Mouse (Mus musculus) ovary, adult 18-20 months (tissue): Measurements from ENCODE around the gene Tmem245.
A peak's percentile ranks its signal among the peaks of the same experiment; 100 is the strongest.

Source experiments
- DNase-seq: peaks from one replicate; pipeline ENCODE4 v3.0.0; 2022; ENCODE audit warnings: low spot score, mixed read lengths

The Tmem245 gene

DNA sequence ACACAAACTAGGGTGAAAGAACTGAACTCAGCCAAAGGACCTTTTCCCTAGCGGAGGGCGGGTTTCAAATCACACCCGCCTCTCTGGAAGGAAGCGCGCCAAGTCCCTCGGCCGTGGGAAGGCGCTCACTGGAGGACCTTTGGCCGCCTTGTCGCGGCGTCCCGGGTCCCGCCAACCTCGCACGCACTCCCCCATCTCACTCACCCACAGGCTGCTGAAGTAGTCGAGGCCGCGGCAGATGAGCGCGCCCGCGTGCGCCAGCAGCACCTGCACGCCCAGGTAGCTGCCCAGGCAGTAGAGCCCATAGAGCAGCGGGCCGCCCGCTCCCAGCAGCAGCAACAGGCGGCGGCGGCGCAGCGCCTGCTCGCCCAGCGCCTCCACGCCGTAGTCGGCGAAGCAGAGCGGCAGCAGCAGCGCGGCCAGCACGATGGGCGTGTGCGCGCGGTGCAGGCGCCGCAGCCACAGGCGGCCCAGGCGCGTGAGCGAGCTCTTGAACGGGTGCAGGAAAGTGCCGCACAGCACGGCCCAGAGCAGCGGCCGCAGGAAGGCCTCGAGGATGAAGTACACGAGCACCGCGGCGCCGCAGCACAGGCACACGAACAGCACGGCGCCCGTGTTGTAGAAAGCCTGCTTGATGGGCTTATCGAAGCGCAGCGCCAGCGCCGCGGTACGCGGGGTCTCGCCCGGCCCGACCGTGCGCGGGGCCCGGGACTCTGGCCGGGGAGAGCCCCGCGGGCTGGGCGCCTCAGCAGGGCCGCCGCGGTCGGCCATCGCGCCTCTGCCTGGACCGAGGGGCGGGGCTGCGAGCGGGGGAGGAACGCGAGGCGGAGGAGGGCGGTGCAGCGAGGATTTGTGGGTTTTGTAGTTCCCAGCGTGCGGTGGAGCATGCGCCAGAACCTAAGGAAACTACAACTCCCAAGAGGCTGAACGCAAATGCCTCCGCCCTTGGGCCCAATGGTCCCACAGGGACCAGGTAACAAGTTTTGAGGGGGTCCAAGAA is at the start of gene Tmem245:
Gene Tmem245 (minus strand): TSS at position 797 of the 1,000 bp plus-strand sequence.
- peak; percentile 90 for DNase-seq

- no peak for DNase-seq
Measured at GRCm38 (mm10) chr4:56993331-56993730, 46.1 kb upstream of the Tmem245 start.

DNA sequence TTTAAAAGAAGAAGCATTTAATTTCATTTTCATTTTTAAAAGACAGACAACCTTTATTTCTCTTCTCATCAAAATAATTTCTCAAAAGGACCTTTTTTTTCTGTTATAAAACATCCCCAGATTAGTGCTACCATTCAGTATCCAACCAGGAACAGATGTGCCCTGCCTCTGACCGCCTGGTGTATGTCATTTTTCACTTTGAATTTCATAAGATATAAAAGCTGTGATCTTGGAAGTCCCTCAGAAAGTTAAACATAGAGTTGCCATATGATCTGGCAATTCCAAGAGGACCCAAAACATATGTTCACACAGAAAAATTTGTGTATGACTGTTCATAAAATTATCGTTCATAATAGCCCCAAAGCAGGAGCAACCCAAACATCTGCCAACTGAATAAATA is 44.7 kb upstream of the Tmem245 start:
- no peak for DNase-seq

DNA sequence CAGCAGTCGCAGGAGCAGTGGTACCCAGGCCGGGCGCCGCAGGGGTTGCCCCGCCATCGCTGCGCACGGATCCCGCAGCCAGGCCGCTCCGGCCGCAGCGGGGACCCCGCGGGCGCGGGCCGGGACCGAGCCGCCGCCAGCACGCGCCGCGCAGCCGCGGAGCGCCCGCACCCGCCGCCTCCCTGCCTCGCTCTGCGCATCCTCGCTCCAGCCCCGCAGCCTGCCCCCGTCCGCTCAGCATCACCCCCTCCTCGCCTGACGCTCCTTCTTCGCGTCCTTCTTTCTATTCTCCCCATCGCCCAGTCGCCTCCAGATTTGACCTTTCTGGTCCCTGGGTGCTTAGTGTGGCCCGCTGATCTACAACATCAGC is 43.0 kb upstream of the Tmem245 start, which contains the start of gene Frrs1l:
Gene Frrs1l (minus strand): TSS at position 177 of the 370 bp plus-strand sequence.
- DNase-seq = no peak

DNA sequence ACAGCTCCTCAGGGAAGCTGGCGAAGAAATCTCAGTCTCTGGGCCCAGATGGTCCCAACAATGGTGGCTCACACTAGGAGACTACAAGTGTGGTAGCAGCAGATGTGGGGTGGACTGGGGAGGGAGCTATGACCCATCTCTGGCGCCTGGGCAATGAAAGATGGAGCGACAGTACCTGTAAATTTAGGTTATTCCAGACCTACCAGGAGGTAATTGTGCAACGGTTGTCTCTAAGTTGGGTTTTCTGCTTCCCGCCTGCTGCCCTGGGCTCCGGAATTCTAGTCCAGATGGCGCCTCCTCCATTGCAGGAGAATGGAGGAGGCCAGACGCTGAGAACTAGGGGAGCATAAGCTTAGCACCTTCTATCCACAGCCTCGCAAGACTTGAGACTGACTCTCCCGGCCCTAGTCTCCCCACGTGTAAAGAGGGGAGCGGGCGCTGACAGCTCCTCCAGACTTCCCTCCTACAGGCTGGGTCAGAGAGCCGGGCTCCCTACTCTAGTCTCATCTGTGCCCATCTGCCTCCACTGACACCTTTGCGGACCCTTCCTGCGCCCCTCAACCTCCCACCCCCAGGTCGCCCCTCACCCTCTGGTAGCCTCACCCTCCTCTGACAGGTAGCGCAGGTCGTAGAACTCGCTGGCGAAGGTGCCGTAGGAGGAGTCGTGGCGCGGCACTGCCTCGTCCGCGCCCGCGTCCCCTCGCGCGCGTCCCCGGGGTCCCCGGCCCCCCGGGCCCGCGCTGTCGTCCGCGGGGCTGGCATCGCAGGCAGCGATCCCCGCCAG is 42.4 kb upstream of the Tmem245 start:
- DNase-seq = no peak

DNA sequence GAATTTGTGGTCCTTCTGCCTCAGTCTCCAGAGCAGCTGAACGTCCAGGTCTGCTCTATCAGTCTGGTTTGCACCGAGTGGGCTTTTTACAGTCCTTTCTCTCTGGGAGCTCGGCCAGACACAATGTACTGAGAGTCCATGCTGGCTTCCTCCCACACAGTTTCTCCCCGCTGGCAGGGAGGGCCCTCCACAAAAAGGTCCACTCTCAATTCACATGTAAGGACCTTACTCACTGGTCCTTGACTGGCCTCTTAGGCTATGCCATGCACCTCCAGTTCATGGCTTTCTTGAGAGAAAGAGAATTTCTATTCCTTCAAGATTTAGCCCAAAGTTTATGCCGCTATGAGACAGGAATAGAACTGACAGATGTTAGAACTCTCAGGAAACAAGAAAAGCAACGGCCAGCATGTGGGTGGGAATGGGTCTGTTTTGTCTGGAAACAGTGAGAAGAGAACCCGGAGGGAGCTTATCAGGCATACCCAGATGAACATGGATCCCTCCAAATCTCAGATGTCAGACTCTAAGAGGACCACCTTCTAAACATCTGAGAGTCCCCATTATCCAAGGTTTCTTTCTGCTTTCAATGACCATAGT is 18.4 kb upstream of the Tmem245 start:
- peak; percentile 21 for DNase-seq

DNA sequence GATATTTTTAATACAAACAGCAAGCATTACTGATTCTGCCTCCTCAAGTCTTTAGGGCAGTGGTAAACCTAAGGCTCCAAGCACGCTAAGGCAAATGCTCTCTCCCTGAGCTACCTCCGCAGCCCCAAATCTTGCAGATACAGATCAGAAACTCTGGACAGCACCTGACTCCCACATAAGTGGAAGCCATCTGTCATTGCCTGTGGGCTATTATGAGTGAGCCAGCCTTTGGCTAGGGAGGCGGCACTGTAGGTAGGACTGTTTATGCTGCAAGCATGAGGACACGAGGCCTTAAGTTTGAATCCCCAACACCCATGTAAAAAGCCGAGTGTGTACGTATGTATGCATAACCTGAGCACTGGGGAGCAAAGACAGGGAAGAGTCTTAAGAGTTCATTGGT is 16.4 kb upstream of the Tmem245 start:
- no peak for DNase-seq

- no peak for DNase-seq
Measured at GRCm38 (mm10) chr4:56961320-56961925, 14.2 kb upstream of the Tmem245 start.

GRCm38 (mm10) chr4:56957518-56957917 is 10.3 kb upstream of the Tmem245 start:
- no peak for DNase-seq

DNA sequence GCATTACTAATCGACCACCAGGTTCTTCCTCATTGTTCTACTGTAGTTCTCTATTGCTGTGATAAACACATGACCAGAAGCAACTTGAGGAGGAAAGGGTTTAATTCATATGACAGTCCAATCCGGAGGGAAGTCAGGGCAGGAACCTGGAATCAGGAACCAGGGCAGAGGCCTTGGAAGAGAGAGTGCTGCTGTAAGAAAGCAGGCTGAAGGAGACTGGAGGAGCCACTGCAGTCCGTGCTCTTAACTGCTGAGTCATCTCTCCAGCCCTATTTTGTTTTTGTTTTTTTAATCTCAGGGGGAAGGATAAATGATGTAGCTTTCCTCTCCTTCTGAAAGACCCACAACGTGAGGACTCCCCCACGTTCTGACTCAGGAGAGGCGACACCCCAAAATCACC is 6.0 kb upstream of the Tmem245 start:
- no peak for DNase-seq

DNA sequence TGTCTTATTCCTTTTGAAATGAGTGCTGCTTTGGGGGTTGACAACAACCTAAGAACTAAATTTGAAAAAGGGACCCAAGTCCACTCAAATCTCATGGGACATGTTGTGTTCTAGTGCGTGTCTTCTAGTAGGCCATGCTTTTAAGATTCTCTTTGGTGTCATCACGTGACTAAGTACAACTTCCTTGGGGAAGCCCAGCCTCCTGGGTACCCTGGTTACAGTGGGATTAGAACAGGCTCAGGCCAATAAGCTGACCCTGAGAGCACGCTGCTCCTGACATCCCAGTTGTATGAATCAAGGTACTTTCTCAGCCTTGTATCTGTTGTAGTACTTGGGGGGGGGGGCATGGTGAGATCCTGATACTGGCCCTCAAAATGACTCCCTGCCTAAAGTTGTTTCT is 4.5 kb upstream of the Tmem245 start:
- DNase-seq = no peak

DNA sequence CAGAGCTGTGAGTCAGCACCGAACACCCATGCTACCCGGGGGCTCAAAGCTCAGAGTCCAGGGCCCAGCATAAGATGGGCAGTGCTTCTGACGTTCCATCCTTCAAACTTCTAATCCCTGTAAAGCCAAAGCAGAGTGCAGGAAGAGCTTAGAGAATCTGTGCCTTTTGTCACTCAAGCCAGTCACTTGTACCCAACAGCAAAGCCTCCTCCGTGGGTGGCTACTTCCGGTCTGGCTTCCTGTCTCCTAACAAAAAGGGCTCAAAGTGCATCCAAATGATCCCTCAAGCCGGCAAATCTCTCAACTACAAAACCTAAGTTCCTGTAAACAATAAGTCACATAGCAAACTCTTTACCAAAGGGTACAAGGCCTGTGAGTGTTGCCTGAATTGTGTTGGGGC is 2.3 kb upstream of the Tmem245 start:
- DNase-seq = no peak

DNA sequence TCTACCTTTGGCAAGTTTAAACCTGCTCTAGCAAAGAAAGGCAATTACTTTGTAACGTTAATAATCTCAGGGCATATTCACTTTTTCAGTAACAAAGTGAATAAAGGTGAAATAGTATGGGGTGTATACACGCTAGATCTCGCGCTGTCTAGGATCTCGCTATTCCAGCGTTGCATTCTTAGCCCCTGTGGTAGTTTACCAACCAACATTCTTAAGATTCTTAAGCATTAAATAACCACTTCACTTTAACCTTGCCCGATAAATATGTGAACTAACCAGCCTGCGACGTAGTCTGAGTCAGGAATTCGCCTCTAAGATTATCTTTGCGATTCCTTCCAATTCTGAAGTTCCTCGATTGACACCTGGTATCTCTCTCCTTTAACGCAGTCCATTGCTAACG is 1.1 kb downstream of the Tmem245 start:
- no peak for DNase-seq

DNA sequence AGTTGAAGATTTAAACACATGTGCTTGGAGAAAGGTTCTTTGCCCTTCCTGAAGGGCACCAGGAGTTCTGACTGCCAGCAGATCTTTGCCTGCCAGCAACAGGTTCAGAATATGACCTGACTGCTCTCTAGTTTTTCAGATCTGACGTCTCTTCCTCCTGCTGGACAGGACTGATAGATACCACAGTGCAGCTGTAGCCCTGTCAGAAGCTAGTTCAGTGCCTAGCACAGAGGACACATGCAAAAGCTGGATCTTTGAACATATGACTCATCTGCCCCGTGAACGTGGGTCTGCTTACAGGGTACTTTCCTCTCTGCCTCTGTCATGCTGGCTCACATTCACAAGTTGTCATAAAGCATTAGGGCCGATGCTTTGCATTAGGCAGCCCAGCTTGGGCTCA is 3.0 kb downstream of the Tmem245 start:
- no peak for DNase-seq

GRCm38 (mm10) chr4:56943258-56943657 is 4.0 kb downstream of the Tmem245 start:
- DNase-seq = no peak

DNA sequence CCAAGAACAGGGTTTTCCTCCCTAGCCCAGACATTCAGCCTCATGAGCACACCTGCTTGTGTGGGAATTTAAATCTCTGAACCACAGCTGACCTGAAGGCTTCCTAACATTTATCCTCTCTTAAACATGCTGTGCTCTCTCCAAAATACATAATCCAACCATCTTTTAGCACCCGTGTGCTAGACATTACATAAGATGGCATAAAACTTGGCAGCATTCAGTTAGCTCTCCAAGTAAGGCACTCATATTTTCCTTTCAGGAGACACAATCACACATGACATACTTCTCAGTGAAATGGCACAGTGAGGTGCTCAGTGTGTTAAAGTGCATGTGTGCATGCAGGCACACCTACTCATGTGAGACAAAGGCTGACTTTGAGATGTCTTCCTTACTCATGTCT is 4.7 kb downstream of the Tmem245 start:
- DNase-seq = no peak

DNA sequence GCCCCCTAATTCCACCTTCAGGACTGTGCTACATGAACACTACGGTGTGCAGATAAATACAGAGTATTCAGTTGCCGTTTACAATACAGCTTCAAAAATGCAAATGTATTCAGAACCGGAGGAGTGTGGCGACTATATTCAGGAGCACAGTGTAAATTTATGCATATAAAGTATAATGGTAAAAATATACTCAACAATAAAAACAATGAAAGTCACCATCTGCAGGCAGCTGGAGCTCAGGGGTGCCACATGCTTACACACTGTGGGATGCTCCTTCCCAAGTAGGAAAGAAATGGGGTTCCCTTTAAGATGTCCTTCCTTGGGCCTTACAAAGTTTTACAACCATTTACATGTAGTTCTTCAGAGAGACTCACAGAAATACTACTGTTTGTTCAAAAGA is 5.8 kb downstream of the Tmem245 start:
- no peak for DNase-seq

GRCm38 (mm10) chr4:56937136-56937535 is 10.1 kb downstream of the Tmem245 start:
- no peak for DNase-seq

DNA sequence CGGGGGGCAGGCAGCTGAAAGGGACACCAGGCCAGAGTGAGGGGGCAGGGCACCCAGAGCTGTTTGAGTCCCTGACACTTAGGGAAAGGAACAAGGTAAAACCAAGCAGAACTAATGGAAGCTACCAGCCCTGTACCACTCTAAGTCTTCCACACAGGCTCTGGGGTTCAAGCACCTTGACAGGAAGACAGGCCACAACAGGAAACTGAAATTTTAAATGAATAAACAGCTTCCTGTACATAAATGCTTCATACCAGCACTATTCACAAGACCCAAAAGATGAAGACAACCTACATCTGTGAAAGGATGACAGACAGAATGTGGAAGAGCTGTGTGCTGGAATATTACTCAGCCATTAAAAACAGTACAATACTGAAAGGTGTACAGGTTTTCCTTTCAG is 11.9 kb downstream of the Tmem245 start:
- DNase-seq = no peak

DNA sequence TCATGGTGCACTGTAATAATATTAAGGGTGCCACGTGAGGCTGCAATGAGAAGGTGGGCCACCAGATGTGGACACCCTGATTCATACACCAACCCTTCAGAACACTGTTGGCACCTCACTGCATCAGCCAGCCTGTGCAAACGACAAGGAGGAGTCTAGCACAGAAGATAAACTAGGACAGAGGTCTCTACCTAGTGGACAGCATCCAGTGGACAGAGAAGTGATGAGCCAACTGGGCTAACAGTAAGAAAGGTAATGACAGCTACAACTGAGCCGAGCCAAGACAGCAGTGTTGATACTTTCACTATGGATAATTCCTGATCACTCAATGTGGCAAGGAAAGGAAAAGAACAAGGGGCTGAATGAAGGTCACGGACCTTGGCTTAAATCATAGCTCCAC is 14.1 kb downstream of the Tmem245 start:
- DNase-seq = no peak

DNA sequence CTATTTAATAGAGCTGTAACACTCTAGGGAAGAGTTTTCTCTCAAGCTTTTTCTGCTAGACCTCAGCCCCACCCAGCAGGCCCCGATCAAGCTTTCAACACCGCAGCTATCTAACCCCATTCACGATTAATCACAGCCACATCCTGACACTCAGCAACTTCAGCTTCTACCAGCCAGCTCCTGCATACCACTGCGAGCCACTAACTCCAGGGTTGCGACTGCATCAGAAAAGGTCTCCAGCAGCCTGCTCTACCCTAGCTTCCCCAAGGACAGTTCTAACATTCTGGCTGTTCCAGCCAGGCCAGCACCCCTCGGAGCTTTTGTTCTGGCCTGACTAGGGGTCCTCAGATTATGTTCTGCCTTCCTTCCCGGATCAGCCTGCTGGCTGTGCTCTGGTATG is 15.1 kb downstream of the Tmem245 start:
- DNase-seq = no peak

GRCm38 (mm10) chr4:56930312-56930711 is 16.9 kb downstream of the Tmem245 start:
- no peak for DNase-seq
